Mouse (Mus musculus) right cerebral cortex, postnatal 10 days (tissue): ENCODE results near the gene Snrpg.
A peak's percentile ranks its signal among the peaks of the same experiment; 100 is the strongest.
"Not testable (repeated sequence)": the region's sequence is repeated elsewhere in the genome, so short reads cannot be mapped to it uniquely, and the experiment has no call there.

Experiments used
- DNase-seq, 2 experiments: peaks; one replicate each; pipeline ENCODE4 v3.0.0; 2021; ENCODE audit warnings: low spot score in 2 of 2

The Snrpg gene

GRCm38 (mm10) chr6:86370764-86371339 is at the start of gene Snrpg:
Gene Snrpg, plus strand, starts transcription at chr6:86371304.
- peak in 1 of 2 experiments; percentile 41 for DNase-seq

DNA sequence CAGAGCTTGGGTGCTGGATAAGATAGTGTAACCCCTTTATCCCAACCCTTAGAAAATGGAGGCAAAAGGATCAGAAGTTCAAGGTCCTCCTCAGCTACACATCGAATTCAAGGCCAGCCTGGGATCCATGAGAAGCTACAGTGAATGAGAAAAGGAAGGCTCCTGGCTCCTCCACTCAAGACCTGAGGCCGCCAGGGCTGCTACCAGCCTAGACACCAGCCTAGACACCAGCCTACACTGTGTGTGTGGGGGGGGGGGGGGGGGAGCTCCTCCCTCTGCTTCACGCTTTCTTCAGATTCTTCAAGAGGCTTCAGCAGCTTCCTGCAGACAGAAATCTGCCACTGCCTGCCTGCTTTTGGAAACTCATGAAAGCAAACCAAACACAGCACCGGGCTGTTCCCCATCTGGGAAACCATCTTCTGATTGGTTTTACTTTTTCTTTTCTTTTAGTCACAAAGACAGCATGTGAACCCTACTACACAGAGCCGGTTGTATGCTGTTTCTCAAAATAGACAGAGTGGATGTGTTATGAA is 49.0 kb upstream of the Snrpg start:
- DNase-seq, result no peak

DNA sequence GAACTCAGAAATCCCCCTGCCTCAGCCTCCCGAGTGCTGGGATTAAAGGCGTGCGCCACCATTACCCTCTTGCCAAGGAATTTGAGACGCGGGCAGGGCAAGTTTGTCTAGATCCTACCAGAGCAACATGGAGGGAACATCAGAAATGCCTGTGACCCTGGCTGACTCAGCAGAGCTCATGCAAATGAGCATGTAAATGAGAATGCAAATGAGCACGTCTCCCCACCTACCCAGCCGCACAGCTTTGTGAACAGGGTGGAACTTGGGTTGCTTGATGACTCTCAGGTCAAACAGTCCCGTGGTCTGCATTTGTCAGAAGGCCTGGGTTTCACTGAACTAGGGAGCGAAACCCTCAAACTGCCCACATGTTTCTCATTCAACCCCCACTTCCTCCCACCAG is 48.1 kb upstream of the Snrpg start:
- no peak for DNase-seq

DNA sequence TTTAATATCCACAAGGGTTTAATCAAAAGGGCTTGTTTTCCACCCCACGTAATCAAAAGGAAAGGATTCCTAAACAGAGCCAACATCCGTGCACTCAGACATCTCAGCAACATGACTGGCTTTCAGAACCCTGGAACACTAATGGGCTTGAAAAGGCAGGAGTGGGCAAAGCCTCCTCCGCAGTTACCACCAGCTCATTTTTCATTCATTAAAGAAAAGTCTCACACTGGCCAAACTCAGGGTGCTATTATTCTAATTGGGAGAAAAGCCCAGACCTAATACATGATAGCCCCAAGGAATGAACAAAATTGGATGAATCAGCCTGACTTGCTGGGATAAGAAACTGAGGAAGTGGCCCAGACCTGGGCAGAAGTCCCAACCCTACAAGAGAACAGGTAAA is 46.7 kb upstream of the Snrpg start:
- DNase-seq, result no peak

GRCm38 (mm10) chr6:86325646-86326045 is 45.5 kb upstream of the Snrpg start:
- DNase-seq, result no peak

DNA sequence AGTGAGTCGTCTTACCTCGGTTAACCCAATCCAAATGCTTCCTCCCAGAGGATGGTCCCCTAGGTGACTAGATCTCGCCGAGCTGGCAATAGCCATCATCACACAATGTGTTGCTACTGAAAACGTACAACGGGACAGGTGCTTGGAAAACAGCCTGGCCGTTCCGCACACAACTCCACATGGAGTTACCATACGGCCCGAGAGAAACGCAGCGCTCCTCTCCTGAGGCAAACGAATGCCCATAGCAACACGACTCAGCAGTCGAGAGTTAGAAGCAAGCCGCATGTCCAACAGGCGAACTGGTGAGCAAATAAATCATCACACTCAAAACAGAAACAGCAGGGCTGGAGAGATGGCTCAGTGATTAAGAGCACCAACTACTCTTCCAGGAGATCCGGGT is 44.2 kb upstream of the Snrpg start:
- peak; percentile 60 to 79 for DNase-seq

- peak; percentile 55 to 65 for DNase-seq
These were observed 42.7 kb upstream of the Snrpg start for GRCm38 (mm10) chr6:86328369-86328768.

DNA sequence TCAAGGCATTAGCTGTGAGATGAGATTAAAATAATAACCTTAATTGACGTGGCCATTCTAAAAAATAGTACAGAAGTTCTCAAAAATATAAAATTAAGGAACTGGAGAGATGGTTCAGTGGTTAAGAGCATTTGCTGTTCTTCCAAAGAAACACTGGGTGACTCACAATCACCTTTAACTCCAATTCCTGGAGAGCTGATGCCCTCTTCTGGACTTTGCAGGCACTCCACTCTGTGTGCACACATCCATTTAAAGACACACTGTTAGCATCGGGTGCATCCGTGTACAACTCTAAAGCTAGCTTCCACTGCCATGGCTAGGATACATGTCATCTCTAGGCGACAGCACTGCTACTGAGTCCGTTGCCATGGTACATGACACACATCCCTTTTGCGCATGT is 41.2 kb upstream of the Snrpg start:
- DNase-seq, result no peak

GRCm38 (mm10) chr6:86335121-86335849 is 35.8 kb upstream of the Snrpg start:
- DNase-seq, result no peak

- no peak for DNase-seq
These were observed 35.2 kb upstream of the Snrpg start for GRCm38 (mm10) chr6:86335860-86336259.

DNA sequence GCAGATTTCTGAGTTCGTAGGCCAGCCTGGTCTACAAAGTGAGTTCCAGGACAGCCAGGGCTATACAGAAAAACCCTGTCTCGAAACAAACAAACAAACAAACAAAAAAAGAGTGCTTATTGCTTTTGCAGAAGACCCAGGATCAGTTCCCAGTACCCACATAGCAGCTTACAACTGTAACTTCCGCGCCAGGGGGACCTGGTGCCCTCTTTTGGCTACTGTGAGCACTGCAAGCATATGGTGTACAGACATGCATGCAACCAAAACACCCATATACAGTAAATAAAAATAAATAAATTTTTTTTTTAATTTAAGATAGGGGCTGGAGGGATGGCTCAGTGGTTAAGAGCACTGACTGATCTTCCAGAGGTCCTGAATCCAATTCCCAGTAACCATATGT is 34.8 kb upstream of the Snrpg start:
- DNase-seq, result not testable (repeated sequence)

DNA sequence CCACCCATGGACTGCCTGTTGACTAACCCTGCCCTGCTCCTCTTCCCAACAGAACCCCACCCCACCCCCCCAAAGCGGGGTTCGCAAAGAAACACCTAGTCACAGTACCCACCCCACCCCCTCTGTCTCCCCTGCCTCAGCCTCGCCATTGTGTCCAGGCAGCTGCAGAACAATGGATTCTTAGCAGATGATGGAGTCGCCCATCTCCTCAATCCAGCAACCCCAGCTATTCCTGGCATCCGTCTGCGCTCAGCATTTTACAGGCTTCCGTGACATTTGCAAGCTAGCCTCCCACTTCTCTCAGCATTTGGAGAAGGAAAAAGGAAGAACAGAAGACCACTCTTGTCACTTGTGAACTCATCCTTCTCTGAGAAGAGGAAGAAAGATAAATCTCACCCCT is 27.4 kb upstream of the Snrpg start:
- DNase-seq, result peak; percentile 52 to 55

DNA sequence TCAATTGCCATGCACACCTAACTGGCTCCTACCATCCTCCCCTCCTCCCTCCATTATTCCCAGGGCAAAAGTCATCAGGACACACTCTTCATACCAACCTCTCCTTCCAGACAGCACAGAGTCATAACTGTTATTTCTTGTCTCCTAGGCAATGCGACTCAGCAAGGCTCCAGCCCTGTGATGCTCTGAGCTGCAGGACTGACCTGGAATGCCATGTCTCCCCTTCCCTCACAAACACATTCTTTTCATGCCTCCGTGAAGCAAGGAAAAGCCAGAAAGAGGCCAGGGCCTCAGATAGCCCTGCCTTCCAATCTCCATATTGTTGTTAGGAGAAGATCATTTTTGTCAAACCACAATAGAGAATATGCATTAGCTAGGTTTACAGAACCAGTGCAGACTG is 25.0 kb upstream of the Snrpg start:
- no peak for DNase-seq

DNA sequence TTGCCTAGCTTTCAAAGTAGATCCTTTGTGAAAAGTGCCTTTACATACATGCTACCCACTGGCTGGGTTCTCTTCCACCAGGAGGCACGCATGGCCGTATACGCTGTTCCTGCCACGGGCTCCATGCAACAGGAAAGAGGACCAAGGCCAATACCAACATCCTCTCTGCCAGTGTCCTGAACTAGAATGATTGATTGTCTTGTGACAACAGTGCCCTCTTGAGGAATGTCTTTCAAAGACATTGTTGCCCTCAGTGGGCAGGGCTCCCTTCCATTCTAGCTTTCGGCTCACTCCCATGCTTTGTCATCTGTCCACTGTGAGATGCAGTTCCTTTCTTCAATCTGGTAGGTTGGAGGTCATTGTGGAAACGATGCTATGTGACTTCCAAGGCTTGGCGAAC is 21.8 kb upstream of the Snrpg start:
- peak in 1 of 2 experiments; percentile 40 for DNase-seq

- no peak for DNase-seq
These were observed 16.2 kb upstream of the Snrpg start for GRCm38 (mm10) chr6:86354948-86355347.

DNA sequence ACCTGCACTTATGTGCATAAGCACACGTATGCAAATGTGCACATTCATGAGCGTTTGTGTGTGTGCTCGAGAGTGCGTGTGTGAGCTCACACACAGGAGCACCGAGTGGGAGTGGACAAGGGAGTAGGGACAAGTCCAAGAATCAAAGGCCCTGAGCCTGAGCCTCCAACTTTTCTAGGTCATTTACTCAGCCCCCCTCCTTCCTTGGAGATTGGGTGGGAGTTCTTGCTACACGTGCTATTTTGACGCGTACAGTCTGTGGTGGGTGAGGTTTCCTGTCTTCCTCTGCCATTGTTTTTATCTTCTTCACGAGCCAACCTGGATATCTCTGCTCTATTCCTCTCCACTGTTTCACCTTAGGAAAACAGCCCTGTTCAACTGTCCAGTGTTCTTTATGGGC is 14.1 kb upstream of the Snrpg start:
- no peak for DNase-seq

DNA sequence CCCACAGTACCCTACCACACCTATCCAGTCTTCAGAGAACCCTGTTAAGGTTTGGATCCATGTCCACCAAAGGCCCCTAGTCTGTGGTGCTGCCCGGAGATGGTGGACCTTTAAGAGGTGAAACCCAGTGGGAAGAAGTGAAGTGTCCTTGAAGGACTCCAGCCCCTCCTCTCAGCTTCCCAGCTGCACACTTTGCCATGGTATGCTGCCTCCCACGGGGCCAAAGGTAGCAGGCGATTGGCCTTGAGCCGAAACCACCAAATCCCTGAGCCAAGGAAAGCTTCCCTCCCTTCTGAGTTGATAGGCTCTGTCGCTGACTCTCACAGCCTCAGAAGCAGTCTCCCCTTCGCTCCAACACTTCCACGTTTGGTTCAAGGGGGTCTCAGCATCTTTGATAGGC is 10.4 kb upstream of the Snrpg start:
- DNase-seq, result no peak

DNA sequence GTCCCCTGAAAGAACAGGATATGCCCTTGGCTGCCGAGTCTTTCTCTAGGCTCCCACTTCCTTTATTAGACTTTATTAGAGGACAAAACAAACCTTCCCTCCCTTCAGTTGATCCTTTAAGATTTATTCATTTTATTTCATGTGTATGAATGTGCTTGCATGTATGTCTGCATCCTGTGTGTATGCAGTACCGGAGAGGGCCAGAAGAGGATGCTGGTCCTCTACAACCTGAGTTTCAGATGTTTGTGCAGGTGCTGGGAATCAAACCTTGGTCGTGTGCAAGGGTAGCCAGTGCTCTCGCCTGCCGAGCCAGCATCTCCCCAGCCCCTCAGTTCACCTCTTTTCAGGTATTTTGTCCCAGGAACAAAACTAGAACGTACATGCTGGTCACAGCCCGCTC is 9.7 kb upstream of the Snrpg start:
- DNase-seq, result no peak

- peak; percentile 89 to 93 for DNase-seq
These were observed 6.5 kb upstream of the Snrpg start for GRCm38 (mm10) chr6:86364442-86365141.

- DNase-seq, result peak; percentile 97
These were observed 5.6 kb upstream of the Snrpg start, which contains the start of gene Fam136a for GRCm38 (mm10) chr6:86365371-86366124. Gene Fam136a, plus strand, starts transcription at chr6:86365646.

GRCm38 (mm10) chr6:86366125-86366852 is 4.8 kb upstream of the Snrpg start:
- peak; percentile 65 to 72 for DNase-seq
